Mouse (Mus musculus): Measurements from ENCODE around the gene Gria1.

Gria1 gene

GRCm38 (mm10) chr11:57051666-57052562 is 40.7 kb downstream of the Gria1 start:
- DNase-seq (ENCODE audit: extremely low spot score): no peak

GRCm38 (mm10) chr11:57062441-57062840 is 51.3 kb downstream of the Gria1 start:
- no peak for DNase-seq (ENCODE audit: extremely low spot score)

- no peak for DNase-seq (ENCODE audit: extremely low spot score)
These were observed 59.2 kb downstream of the Gria1 start for GRCm38 (mm10) chr11:57070196-57070901.

GRCm38 (mm10) chr11:57072171-57072570 is 61.0 kb downstream of the Gria1 start:
- no peak for DNase-seq (ENCODE audit: extremely low spot score)

GRCm38 (mm10) chr11:57079423-57079822 is 68.2 kb downstream of the Gria1 start:
- DNase-seq (ENCODE audit: extremely low spot score): no peak

GRCm38 (mm10) chr11:57089527-57089926 is 78.3 kb downstream of the Gria1 start:
- no peak for DNase-seq (ENCODE audit: extremely low spot score)

- DNase-seq (ENCODE audit: extremely low spot score): no peak
These were observed 79.5 kb downstream of the Gria1 start for GRCm38 (mm10) chr11:57090705-57091104.

GRCm38 (mm10) chr11:57091276-57091914 is 80.2 kb downstream of the Gria1 start:
- DNase-seq (ENCODE audit: extremely low spot score): no peak

- no peak for DNase-seq (ENCODE audit: extremely low spot score)
These were observed 89.3 kb downstream of the Gria1 start for GRCm38 (mm10) chr11:57100491-57100890.

- no peak for DNase-seq (ENCODE audit: extremely low spot score)
These were observed 92.6 kb downstream of the Gria1 start for GRCm38 (mm10) chr11:57103751-57104254.

- DNase-seq (ENCODE audit: extremely low spot score): no peak
These were observed 94.5 kb downstream of the Gria1 start for GRCm38 (mm10) chr11:57105683-57106082.

- DNase-seq (ENCODE audit: extremely low spot score): no peak
These were observed 101.2 kb downstream of the Gria1 start for GRCm38 (mm10) chr11:57112386-57112785.

- DNase-seq (ENCODE audit: extremely low spot score): no peak
These were observed 103.2 kb downstream of the Gria1 start for GRCm38 (mm10) chr11:57114410-57114809.

GRCm38 (mm10) chr11:57127066-57127465 is 115.9 kb downstream of the Gria1 start:
- no peak for DNase-seq (ENCODE audit: extremely low spot score)

- no peak for DNase-seq (ENCODE audit: extremely low spot score)
These were observed 129.1 kb downstream of the Gria1 start for GRCm38 (mm10) chr11:57140162-57140780.

GRCm38 (mm10) chr11:57143681-57144080 is 132.5 kb downstream of the Gria1 start:
- no peak for DNase-seq (ENCODE audit: extremely low spot score)

- no peak for DNase-seq (ENCODE audit: extremely low spot score)
These were observed 134.0 kb downstream of the Gria1 start for GRCm38 (mm10) chr11:57145192-57145591.

- no peak for DNase-seq (ENCODE audit: extremely low spot score)
These were observed 134.5 kb downstream of the Gria1 start for GRCm38 (mm10) chr11:57145704-57146103.

GRCm38 (mm10) chr11:57151674-57152073 is 140.5 kb downstream of the Gria1 start:
- DNase-seq (ENCODE audit: extremely low spot score): no peak

GRCm38 (mm10) chr11:57154998-57155397 is 143.8 kb downstream of the Gria1 start:
- DNase-seq (ENCODE audit: extremely low spot score): no peak

- no peak for DNase-seq (ENCODE audit: extremely low spot score)
These were observed 148.2 kb downstream of the Gria1 start for GRCm38 (mm10) chr11:57159412-57159811.

- no peak for DNase-seq (ENCODE audit: extremely low spot score)
These were observed 148.9 kb downstream of the Gria1 start for GRCm38 (mm10) chr11:57160076-57160475.

Measured in embryo, embryonic 9.5 days (tissue).